Mouse (Mus musculus) T-helper 17 cell (primary cell): ENCODE data around the gene Efna5.

Source experiments
- in situ Hi-C, 2 experiments: fragments of 300-600 bp; cut with MboI, MseI; formaldehyde crosslinking; loops; 1 replicate in 1 of 2; 2 replicates in 1 of 2; pipeline ENCODE4 v1.15.1; 2025; ENCODE audit warnings: high pct_unique_total_duplicates in 2 of 2

Gene Efna5

DNA sequence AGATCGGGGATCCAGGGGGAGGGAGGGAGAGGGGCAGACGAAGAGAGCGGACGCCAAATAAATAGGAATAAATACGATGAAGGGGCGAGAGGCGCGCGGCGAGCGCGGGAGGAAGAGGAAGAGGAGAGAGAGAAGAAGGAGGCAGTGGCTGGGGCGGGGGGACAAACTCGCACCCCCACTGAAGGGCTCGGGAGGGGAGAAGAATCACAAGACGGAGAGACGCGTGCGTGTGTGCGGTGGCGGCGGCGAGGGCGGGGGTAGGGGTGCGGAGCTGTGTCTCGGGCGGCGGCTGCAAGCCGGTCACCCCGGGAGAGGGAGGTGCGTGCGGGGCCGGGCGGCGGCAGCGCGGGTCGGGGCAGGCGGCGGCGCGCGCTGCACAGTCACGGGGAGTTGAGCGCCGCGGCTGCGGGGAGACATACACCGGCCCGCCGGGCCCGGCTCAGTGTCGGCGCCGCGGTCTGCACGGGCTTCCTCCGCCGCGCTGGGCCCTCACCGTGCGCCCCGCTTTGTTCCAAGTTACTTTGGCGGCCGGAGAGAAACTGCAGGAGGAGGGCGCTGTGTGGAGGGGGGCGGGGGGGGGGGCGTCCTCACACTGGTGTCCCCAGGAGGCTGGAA, at the start of gene Efna5:
Gene Efna5 (minus strand): TSS at position 142 of the 615 bp plus-strand sequence.
- in situ Hi-C loops, result loop anchor here in 1 of 2 experiments (5.0 to 10.0 kb wide), 2 partner anchors 74 to 406 kb away; no protein-coding TSS in a partner anchor

- in situ Hi-C loops, result no loop called here
Observed at GRCm38 (mm10) chr17:62915304-62915703, 34.2 kb upstream of the Efna5 start.

GRCm38 (mm10) chr17:62905692-62906445, 24.8 kb upstream of the Efna5 start:
- in situ Hi-C loops, result loop anchor here in 1 of 2 experiments (10.0 kb wide), 1 partner anchor 1089 kb away; no protein-coding TSS in a partner anchor

DNA sequence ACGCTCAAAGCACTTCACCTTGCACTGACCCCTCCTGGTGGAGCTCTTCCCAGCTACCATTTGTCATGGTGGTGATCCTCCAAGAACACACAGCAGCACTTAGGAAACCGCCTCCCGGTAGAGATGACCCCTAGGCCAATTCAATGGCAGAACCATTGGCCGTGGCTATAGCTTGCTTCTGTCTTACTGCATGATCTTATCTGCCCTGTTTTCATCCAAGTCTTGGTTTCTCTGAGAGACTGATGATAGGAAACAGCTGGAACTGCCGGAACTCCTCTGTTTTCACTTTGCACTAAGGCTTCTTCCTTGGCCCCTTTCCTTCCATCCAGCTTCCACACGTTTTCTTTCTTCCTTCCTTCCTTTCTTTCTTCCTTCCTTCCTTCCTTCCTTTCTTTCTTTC, 17.9 kb upstream of the Efna5 start:
- in situ Hi-C loops, result no loop called here

DNA sequence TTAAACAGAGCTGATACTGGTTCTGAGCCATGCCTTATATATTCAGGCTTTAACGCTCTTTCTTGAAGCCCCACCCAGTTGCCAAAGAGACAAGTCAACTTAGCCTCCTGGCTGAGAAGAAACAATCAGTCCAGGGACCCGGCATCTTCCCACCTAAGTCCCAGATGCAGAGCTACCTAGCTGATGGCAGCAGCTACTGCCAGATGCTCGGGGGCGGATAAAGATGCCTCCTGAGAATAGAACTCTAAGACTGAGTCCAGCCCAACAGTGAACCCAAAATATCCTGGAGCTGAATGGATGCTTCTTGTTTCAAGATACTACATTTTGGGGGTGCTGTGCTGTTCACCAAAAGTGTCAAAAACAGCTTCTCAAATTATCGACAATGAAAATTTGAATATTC, 8.9 kb upstream of the Efna5 start:
- in situ Hi-C loops, result loop anchor here in 1 of 2 experiments (10.0 kb wide), 1 partner anchor 415 kb away; no protein-coding TSS in a partner anchor

GRCm38 (mm10) chr17:62884129-62884506, 3.0 kb upstream of the Efna5 start:
- in situ Hi-C loops, result loop anchor here in 1 of 2 experiments (5.0 to 10.0 kb wide), 2 partner anchors 77 to 409 kb away; no protein-coding TSS in a partner anchor

DNA sequence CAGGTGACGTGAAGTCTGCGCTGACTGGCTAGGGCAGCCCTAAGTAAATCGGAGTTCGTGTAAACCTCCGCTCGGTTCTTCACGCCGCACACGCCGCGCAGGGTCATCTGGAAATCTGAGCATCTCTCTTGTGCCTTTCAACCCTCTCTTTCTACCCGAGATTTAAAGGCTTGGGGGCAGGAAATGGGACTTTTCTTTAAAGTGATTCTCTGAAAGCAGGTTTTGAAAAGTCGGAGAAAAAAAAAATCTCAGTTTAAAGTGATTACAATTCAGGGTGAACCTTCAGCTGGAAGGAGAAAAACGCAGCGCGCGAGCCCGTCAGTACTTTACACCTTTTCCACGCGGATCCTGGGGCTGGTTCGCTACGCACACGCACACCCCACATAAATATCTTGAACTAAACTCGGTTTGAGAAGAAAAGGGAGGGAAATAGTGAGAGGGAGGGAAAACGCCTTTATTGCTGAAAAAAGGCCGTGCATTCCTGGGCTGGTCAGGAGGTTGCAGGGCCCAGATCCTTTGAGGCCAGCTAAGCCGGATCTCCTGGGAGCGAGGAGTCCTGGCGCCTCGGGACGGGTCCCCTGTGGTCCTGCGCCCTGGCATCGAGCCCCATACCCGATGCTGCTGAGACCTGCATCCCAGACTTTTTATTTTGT, 2.5 kb upstream of the Efna5 start:
- in situ Hi-C loops, result loop anchor here in 1 of 2 experiments (5.0 to 10.0 kb wide), 2 partner anchors 76 to 409 kb away; no protein-coding TSS in a partner anchor

DNA sequence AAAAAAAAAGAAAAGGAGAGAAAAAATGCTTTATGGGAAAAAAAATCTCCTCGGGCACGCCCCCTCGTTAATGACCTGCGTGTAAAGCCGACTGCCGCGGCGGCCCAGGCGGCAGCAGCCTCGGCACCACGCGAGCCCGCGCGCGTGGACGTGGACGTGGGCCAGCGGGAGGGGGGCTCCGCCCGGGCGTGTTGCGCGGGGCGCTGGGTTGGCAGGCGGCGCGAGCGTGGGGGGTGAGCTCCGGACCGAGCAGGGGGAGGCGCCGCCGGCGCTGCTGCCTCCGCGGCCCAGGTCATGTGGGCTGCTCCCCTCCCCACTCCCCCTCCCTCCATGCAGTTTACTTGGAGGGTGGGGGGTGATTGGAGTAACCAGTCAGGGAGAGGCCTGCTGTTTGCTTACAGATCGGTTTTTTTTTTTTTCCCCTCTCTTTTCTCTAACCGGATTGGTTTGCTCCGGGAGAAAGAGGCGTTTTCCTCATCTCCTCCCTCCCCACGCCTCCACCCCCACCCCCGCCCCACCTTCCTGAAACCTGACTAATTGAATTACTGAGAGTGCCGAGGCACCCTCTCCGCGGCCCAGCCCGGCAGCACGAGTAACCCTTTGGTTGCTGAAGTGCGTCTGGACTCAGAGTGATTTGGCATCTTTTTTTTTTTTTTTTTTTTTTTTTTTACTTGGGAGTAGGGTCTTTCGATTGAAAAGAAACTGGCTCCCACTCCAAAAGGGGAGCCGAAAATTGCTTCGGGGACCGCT, 1.8 kb upstream of the Efna5 start:
- in situ Hi-C loops, result loop anchor here in 1 of 2 experiments (5.0 to 10.0 kb wide), 2 partner anchors 76 to 408 kb away; no protein-coding TSS in a partner anchor

DNA sequence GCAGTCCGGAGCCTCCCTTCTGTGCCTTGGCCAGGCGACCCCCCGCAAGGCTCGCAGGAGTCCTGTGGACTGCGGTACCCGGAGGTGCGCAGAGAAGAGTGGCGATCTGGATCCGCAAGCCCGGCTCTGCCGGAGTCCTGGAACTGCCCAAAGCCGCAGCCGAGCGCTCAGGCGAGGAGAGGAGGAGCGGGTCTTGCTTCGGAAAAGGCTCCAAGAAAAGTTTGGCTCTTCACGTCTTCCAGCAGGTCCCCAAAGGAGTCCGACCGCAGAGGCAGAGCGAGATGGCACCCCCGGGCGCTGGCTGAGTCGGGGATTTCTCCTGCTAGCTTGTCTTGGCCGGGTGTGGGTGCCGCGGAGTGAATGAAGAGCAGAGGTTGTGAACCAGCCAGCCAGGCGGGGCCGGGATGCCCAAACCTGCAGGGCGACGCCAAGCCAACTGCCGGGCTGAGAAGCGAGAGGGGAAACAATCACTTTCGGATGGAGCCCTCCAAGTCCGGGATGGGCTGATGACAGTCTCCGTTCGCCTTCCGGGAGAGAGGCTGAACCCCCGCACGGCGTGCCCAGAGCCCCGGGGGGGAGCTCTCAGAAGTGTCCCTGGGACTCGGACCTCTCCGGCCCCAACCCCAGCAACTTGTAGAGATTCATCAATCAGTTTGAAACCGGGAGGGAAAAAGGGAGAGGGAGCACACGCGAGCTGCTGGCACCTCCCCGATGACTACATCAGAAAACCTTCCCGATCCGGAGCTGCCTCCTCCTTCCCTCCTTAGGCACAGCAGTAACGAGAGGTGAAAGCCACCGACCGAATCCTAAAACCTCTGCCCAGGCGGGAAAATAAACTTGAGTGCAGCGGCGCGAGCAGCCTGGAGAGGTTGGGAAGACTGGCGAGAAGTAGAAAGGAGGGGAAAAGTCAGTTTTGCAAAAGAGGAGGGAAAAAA, 941 bp upstream of the Efna5 start:
- in situ Hi-C loops, result loop anchor here in 1 of 2 experiments (5.0 to 10.0 kb wide), 2 partner anchors 75 to 407 kb away; no protein-coding TSS in a partner anchor

DNA sequence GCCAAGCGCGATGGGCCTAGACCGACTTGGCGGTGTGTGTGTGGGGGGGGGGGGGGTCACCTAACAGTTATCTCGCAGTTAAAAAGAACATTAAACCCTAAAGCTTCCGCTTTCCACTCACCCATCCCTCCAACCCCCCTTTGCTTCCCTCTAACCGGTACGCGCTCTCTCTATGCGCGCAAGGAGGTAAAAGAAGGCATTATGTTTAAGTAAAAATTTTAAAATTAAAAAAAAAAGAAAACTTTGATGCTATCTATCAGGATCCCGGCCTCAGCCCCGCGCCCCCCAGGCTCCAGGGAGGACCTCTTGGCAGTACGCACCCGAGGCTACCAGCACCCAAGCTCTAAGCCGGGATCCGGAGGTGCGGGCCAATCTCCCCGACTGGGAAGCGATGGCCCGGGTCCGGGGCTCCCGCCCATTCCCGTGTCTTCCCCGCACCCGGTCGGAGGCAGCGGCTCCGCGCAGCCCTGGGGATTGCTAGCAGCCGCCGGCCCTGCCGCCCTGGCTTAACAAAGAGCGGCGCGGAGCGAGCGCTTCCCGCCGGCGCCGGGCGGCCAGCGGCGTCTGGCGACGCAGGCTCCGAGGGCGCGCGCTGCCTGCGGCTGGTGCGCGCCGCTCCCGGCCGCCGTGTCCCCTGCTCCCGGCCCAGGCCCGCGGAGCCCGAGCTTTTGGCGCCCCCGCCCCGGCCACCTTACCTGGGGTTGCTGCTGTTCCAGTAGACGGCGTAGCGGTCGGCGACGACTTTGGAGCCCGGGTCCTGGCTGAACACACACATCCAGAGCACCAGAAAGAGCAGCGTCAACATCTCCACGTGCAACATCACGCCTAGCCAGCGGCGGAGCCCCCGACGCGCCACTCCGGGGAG, 574 bp downstream of the Efna5 start:
- in situ Hi-C loops, result loop anchor here in 1 of 2 experiments (5.0 to 10.0 kb wide), 2 partner anchors 73 to 406 kb away; no protein-coding TSS in a partner anchor

GRCm38 (mm10) chr17:62879526-62880310, 1.4 kb downstream of the Efna5 start:
- in situ Hi-C loops, result loop anchor here in 1 of 2 experiments (5.0 to 10.0 kb wide), 2 partner anchors 72 to 405 kb away; no protein-coding TSS in a partner anchor

DNA sequence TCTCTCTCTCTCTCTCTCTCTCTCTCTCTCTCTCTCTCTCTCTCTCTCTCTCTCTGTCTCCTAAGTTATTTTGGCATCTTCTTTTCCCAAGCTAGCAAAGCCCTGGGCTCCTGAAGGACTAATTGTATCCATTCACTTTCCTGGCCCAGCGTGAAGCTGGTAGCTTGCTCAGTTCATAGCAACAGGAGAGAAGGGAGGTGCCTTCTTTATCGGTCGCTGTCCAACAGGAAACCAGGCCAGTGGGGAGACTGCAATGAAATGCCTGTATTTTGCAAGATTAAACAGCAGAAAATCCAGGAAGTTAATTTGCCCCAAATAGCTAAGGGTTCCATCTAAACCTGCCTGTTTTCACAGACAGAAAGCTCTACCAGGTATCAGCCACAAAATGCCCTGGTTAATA, 5.4 kb downstream of the Efna5 start:
- in situ Hi-C loops, result no loop called here

DNA sequence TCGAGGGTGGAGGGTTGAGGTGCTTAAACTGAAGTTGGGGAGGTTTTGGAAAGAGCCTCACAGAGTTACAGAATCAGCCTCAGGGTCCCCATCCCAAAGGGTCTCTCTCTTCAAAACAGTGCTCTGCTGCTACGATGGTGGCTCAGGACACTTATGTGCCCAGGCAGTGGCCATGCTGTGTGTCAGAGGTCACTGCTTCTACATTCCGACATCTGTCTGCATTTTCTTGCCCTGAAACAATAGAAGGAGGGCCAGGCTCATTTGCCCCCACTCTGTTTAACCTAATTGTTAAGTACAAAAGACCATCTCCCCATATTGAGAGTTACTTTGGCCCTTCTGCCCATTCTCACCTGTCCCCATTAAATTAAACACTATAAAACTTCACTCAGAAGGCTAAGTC, 9.2 kb downstream of the Efna5 start:
- in situ Hi-C loops, result no loop called here

- in situ Hi-C loops, result no loop called here
Observed at GRCm38 (mm10) chr17:62871191-62871590, 9.9 kb downstream of the Efna5 start.

- in situ Hi-C loops, result no loop called here
Observed at GRCm38 (mm10) chr17:62870446-62870845, 10.7 kb downstream of the Efna5 start.

DNA sequence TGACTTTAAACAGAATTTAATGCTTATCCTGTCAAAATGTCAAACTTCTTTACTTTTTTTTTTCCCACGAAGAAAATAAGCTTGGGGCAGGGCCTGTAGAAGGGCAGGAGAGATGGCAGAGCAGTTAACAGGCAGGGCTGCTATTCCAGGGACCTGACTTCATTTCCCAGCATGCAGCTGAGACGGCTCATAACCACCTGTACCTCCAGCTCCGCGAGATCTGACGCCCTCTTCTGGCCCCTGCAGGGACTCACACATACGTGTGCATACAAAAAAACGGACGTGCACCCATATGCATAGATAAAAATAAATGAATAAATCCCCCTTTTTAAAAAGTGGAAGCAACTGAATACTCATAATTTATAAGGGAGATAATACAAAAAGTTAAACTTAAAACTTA, 16.2 kb downstream of the Efna5 start:
- in situ Hi-C loops, result no loop called here

- in situ Hi-C loops, result no loop called here
Observed at GRCm38 (mm10) chr17:62863004-62863403, 18.1 kb downstream of the Efna5 start.
